Mouse (Mus musculus): ENCODE data around the gene Mei4.
A peak's percentile ranks its signal among the peaks of the same experiment; 100 is the strongest.

The Mei4 gene

DNA sequence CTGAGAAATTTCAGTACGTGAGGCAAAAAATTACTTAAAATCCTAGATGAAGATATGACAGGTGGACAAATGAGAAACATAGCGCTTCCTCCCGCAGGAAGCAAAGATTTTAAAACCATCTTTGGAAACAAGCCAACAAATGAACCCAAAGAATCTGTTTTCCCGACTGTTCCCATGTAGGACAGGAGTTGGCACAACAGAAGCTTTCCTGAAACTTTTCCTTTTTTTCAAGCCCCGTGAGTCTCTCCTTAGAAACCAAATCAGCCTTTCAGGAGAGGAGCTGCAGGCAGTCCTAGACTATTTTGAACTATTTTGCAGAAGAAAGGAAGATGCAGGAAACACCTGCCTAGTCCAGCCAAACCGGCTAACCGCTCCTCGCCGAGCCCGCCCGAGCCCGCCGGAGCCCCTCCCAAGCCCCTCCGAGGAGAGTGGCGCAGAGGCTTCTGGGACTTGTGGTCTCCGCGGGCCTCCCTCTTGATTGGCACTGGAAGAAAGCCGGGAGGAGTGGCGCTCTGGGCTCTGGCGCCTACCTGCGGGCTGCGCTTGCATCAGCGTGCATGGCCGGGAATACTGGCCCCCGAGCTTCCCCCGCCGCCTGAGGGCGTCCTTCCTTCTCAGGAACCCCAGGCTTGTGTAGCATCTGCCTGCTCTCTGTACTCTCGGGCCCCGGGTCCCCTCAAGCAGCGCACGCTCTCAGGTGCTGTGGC is at the start of gene Mei4:
TSS of gene Mei4 (plus strand) at position 490 of the 707 bp plus-strand sequence.
- peak; percentile 74 for DNase-seq (ENCODE audit: low spot score)

DNA sequence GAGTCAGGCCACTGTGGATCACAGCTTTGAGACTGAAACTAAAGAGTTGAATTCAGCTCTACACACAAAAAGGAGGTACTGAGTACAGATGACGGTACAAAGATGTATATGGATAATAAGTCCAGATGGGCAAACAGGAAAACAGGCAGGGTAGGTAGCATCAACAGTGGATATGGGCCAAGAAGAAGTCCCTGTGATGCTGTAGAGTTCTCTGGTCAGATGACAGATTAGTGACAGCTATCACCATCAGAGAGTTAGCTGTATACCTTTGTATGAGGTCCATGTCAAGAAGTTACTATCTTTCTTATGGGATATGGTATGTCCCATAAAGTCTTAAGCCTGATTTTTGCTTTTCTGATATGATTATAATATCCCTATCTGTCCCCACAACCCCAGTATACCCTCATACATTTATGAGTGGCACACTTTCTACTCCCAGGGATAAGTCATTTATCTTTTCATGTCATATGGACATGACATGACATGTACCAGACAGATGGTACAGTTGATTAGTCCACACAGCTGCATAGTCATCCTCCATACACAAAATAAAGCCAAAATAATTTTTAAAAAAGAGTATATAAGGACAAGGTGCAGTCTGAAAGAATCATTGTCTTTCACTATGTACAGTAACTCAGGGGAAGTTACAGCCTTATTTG is 43.6 kb upstream of the Mei4 start:
- DNase-seq (ENCODE audit: low spot score), result no peak

DNA sequence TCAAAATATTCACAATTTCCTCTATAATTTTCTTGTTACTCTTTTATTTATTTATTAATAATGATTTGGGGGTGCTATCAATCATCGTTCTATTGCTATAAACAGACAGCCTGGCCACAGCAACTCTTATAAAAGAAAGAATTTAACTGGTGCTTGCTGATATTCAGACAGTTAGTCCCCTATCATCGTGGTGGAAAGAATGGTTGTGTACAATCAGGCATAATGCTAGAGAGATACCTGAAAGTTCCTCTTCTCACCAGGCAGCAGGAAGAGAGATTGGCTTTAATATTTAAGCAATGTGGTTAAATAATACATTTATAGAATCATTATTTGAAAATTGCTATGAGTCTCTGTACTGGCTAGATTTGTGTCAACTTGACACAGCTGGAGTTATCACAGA is 35.9 kb upstream of the Mei4 start:
- DNase-seq (ENCODE audit: low spot score), result no peak

DNA sequence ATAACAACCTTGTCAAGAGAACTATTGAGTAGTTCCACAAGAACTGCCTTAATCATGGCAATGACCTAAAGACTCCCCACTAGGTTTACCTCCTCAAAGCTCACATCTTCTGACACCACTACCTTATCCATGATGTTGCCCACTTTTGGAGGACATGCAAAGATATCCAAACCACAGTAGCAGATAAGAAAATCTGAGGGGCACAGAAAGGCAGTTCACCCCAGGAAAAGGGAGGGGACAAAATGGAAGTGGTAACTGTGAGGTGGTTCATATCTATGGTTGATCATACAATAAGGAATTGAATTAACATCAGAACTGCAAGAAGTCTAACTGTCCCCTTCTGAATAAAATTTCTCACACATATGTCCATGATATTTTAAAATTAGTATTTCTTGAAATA is 29.4 kb upstream of the Mei4 start:
- DNase-seq (ENCODE audit: low spot score), result no peak

DNA sequence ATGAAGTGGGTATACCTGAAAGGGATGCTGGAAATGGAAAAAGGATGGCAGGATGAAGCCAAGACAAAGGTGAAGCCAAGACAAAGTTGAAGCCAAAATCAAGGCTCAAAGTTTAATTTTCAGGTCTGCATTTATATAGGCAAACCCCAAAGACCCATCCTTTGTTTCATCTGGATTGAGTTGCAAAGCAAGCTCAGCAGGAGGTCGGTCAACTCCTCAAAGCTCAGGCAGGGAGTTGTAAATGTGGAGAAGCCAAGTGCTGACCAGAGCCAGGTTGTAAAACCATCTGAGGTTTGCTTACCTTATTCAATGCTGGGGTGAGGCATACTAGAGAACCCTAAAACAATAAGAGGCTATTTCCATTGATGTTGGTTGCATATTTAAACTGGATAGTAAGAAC is 4.6 kb upstream of the Mei4 start:
- no peak for DNase-seq (ENCODE audit: low spot score)

DNA sequence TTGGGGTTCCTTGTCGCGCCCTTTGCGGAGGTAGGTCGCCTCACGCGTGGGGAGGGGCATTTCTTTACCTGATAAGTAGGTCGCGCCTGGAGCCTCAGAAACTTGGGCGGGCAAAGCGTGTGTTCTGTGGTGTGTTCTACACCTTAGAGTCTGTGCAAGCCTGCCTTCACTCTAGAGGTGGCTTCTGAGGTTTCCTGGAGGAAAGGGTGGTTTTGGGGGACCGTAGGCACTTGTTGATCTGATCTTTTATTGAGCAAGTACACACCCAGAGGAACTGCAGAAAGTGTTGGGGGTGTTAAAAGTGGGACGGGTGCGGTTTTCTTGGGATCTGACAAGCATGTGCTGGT is 391 bp downstream of the Mei4 start:
- DNase-seq (ENCODE audit: low spot score), result no peak

DNA sequence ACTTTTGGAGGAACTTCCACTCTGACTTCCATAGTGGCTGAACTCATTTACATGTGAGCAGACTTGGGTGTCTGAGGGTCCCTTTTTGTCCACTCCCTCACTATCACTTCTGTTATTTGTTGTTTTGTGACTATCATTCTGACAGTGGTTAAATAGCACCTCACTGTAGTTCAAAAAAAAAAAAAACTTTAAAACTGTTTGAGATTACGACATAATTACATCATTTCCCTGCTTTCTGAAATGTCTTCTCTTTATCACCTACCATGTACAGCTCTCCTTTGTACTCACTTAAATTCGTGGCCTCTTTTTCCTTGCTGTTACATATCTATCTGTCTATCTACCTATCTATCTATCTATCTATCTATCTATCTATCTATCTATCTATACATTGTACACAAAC is 2.6 kb downstream of the Mei4 start:
- DNase-seq (ENCODE audit: low spot score), result no peak

DNA sequence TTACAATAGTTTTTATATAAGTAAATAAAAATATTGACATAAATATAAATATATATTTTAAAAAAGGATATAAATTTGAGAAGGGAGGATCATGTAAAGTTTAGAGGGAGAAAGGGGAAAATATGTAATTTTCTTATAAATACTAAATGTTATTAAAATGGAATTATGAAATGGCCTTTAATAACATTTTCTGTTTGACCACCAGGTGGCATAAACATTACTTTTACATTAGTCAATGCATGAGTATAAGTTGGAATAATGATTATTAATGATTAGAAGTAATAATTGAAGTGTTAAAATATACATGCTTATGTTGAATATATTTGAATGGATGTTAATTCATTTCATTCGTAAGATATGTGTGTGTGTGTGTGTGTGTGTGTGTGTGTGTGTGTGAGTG is 58.0 kb downstream of the Mei4 start:
- DNase-seq (ENCODE audit: low spot score), result no peak

DNA sequence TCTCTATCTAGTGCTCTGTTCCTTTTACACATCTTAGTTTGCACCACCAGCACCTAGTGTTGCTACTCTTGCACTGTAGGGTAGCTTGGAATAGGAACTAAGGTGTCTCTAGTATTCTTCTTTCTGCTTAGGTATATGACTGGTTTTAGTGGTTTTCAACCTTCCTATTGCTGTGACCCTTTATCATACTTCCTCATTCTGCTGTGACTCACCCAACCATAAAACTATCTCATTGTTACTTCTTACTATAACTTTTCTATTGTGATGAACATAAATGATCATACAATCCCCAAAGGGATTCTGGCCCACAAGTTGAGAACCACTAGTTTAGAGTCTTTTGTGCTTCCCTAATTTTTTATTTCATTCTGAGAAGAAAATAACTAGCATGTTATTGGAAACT is 61.3 kb downstream of the Mei4 start:
- no peak for DNase-seq (ENCODE audit: low spot score)

DNA sequence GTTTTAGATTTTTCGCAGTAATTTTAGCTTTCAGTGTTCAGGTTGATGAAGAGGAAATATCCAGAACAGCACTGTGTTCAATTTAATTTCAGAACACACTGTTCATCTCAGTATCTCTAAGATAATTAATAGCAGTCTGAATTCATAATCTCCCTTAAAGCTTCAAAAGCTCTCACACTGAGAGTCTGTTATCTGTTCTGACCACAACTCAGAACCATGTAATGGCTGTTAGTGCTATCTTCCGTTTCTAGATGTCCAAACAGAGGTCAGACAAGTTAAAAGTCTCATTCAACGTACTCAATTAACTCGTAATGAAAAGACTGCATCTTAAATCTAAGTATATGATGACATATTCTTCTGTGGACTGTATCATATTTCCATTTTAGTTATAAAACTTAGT is 77.1 kb downstream of the Mei4 start:
- DNase-seq (ENCODE audit: low spot score), result no peak

DNA sequence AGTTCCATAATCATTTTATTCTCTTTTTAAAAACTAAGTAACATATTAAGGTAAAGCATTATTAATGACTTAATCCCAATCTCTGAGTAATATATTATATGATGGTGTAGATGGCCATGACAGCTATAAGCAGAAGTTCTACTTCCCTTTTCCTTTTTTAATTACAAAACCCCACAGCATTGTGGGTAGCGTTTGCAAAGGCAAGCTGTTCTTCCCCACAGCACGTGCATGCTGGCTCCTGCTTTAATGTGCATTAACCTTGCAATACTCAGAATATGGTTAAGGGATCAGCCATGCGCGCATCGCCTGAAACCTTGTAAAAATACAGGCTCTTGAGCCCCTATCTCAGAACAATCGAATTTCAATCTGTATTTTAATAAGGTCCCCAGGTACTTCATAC is 82.2 kb downstream of the Mei4 start:
- DNase-seq (ENCODE audit: low spot score), result no peak

DNA sequence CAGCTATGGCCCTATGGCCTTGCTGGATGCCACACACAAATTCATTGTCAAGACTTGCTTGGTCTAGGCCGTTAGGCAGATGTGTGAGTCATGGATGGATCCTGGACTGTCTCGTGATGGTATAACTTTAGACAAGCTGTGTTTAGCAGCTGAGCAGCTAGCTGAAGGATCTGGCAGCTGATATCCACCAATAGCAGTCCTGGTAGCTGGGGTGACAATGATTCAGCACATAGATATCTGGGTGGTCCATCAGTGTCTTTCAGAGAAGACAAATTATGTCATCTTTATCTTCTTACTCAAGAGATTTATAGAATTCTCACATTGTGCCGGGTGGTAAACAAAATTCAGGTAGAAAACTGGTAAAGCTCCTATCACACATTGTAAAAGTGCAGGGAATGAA is 93.4 kb downstream of the Mei4 start:
- DNase-seq (ENCODE audit: low spot score), result no peak

DNA sequence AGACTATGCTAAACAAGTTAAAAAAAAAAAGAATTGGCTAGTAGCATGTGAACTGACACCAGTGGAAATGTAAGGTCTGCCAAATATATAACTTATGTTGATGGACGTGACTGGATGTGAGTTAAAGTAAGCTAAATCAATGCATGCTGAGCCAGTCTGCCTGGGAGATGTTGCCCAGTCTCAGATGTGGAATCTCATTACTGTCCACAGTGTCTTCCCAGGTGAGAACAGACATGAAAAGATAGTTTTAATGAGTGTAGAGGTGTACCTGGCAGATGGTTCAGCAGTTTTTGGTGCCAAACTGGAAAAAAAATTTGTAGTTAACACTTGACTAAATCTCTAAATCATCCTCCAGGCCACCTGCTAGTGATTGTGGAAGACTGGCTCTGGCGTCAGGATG is 94.4 kb downstream of the Mei4 start:
- DNase-seq (ENCODE audit: low spot score), result no peak

DNA sequence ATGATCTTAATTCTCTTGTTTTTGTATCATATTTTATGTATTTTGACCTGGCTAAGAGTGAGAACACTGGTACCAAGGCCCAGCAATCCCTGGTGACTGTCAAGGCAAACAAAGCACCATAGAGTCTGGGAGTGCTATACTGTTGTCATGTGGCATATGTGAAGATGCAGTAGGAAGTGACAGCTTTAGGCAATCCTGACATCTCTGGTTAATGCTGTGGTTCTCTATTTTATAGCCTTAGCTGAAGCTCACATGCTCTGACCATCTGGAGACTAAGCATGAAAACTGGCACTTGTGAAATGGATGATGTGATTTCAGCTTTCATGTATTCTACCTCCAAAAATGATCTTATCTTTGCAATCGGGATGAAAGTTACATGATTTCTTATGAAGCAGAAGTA is 103.3 kb downstream of the Mei4 start:
- DNase-seq (ENCODE audit: low spot score), result no peak

DNA sequence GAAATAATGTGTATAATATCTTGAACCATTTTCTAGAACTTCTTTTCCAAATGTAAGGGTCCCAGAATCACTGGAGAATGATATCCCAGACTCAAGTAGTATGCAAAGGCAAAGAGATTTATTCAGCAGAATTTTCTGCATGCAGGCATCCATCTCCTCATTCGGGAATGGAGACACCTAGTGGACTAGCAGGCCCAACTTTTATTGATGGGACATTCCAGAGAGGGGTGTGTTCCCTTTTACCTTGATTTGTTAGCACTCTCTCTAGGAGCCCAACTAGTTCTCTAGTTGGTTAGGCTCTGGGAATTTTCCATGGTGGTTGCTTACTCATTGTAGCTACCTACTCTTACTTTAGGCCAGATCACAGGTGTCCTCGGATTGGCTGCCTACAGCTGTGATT is 105.5 kb downstream of the Mei4 start:
- no peak for DNase-seq (ENCODE audit: low spot score)

DNA sequence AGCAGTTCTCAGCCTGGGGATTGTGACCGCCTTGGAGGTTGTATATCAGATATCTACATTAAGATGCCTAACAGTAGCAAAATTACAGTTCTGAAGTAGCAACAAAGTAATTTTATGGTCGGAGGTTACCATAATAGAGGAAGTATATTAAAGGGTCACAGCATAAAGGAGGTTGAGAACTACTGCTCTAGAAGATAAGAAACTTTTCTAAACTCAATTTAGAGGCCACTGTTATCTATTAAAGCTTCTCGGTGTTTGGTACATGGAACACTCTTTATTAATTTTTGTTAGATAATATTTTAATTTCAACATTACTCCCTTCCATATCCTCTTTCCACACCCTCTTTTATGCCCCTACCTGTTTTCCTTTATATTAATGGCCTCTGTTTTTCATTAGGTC is 119.0 kb downstream of the Mei4 start:
- DNase-seq (ENCODE audit: low spot score), result no peak

DNA sequence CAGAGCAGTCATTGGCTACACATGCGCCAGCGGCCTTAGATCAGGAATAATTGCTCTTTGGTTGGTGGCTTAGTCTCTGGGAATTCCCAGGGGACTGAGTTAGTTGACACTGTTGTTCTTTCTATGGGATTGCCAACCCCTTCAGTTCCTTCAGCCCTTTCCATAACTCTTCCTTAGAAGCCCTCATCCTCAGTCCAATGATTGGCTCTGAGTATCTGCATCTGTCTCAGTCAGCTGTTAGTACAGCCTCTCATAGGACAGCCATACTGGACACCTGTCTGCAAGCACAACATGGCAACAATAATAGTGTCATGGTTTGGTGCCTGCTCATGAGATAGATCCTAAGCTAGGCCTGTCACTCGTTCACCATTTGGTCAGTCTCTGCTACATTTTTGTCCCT is 149.5 kb downstream of the Mei4 start:
- no peak for DNase-seq (ENCODE audit: low spot score)

DNA sequence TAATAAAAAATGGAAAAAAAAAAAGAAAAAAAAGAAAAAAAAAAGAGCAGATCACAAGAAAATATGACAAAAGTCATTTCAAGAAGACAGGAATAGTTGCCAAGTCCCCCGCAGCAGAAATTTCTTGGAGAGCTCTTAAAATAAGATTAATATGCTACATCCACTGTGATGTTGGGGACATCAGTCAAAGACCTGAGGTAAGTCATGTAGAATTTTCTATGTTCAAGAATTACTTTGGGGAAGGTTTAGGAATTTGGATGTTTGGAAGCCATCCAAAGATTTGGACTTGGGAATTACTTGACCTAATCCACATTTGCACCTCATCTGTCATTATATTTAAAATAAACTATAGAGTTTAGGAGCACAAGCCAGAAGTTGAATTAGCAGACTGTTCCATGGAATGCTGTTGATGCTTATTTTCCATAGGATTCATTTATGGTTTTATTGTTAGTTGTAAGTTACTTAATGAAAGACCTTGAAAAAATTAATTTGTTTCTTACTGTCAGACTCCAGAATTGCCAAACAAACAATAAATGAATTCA is 179.1 kb downstream of the Mei4 start:
- DNase-seq (ENCODE audit: low spot score), result no peak

DNA sequence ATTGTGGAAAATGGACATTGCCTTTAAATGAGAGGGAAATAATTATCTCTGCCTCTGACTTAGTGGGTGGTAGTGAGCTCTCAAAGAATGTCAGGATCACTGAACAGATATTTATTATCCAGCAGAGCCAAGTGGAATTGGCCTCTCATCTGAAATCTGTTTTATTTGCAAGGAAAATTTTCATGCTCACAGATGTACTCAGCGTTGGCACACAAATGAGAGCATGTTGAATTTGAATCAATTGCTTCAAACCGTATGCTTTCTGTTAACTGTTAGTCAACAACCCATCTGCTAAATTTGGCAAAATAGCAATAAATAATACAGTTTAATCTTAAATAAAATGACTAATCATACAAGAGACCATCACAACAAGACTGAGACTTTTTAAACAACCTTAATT is 181.0 kb downstream of the Mei4 start:
- DNase-seq (ENCODE audit: low spot score), result no peak

DNA sequence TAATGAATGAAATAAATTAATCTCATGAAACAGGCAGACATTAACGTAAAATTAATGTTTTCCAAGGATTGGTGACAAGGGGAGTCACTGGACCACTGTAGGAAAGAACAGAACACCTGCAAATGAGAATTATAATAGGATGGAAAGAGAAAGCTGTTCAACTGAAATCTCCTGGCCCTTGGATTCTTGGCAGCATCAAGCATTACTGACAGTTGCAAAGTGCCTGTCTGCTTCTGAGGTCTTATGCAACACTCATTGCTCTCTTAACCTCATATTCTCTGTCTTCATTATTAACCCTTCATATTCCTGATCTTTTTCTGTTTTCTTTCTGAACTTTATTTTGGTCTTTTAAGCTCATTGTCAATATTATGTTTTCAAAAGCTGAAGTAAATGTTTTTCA is 210.4 kb downstream of the Mei4 start:
- DNase-seq (ENCODE audit: low spot score), result no peak

DNA sequence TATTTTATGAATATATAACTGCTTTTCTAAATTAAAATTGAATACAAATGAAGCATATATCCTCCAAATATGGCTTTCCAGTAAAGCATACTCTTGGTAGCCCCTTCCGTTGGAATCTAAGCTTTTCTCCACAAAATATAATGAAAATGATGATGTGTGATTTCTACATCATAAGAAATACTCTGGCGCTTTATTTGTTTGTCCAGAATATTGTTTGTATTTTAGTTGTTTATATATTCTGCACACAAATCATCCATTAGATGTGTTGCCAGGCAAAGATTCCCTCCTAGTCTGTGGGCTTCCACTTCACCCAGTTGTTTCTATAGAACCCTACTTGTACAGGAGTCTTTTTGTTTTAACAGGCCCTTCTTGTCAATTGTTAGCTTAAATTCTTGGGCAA is 211.8 kb downstream of the Mei4 start:
- no peak for DNase-seq (ENCODE audit: low spot score)

DNA sequence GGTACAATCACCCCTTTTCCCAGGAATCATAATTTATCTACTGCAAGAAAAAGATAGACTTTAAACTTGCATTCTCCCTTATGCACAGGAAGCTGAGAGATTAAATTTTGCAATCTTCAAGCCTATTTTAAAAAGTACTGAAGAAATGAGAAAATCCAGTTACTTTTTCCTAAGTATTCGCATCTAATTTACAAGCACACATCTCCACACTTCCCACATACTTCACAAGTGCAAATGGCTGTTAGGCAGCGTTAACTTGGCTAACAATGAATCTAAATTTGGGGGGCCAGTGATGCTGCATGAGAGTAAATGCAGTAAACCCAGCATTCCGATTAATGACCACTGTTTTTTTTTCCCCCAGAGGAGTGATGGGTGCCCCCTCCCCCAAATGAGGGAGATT is 232.9 kb downstream of the Mei4 start:
- DNase-seq (ENCODE audit: low spot score), result no peak

DNA sequence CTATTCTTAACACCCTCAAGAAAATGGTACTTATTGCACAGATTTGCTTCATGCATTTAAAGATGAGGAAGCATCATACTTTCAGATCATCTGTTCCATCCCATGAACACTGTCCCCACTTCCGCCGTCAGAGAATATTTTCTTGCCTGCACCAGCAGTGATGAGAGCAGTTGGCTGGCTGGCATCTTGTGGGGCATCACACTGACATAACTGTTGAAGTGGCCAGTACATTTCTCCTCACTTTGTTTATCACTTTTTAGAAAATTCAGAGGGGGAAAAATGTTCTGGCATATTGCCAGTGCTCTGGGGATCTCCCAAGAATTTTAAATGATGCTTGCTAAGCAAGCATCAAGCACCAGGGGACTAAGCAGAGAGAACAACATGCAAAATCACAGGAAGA is 251.4 kb downstream of the Mei4 start:
- no peak for DNase-seq (ENCODE audit: low spot score)

DNA sequence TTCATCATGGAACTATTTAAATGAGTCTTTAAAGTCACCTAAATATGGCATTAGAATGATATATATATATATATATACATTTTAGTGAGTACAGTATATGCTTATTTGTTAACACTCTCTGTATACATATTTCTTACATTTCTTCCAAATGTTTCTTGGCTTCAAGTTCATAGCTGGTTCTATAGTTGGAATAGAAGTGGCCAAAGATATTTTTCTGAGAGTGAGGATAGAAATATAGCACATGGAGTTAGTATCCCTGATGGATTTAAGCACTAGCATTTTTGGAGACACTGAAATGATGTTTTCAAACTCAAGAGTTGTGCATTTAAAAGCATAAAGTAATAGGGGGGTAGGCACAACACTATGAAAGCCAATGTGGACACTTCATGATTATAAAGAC is 272.6 kb downstream of the Mei4 start:
- no peak for DNase-seq (ENCODE audit: low spot score)
